Mouse (Mus musculus) left cerebral cortex, postnatal 25 days (tissue): ENCODE measurements around the gene Tdgf1. TPM values are rescaled to one million over a fixed set of nuclear protein-coding genes. Genes with fewer than 3 reads are reported as not detected.

ENCODE experiments used
- DNase-seq, 2 experiments: peaks; one replicate each; pipeline ENCODE4 v3.0.0; 2022; ENCODE audit warnings: low spot score in 2 of 2, mixed read lengths in 1 of 2
- intact Hi-C: fragments of 180-260 bp; cut with DNase I; formaldehyde crosslinking; loops from one replicate; pipeline ENCODE4 v1.15.1; 2025
- total RNA-seq, 2 experiments: library from RNA; stranded (reverse); gene quantifications; 2 replicates each; pipeline ENCODE4 v1.2.3; 2021

Gene Tdgf1
- total RNA-seq, 2 experiments from 2014 or later, result 0.43 TPM; not detected in 1

DNA sequence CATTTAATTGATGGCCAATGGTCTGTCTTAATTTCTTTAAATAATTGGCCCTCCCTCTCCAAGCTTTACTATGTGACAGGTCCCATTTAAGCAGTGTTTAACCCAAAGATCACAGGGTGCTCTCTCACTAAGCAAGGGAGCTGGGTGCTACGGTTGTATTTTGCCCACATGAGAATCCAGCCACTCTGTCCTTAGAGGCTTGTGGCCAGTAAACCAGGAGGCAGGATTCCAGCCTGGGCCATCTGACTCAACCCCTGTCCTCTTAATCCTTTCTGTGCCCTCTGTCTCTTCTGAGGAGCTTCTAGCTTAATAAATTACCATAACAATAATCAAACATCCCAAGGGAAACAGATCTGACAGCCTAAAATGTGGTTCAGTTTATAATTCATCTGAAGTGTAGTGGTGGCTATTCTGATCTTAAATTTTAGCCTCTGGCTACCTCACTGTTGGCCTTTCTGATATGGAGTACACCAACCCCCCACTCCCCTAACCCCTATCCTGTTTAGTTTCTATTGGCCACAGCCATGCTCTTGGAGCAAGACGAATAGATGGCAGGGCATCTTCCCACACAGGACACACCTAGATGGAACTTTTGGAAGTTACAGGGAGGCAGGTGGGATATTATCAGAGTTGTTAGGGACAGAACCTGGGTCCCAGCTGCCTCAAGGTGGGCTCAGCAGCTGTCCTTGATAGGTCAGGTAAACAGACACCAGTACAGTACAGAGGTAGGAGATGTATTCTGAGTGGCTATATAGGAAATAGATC, 8.9 kb upstream of the Tdgf1 start:
- no peak for DNase-seq
- intact Hi-C loops, result loop anchor here (5.0 kb wide), 1 partner anchor 38 kb away; the partner anchor contains the start of gene Fam240a

DNA sequence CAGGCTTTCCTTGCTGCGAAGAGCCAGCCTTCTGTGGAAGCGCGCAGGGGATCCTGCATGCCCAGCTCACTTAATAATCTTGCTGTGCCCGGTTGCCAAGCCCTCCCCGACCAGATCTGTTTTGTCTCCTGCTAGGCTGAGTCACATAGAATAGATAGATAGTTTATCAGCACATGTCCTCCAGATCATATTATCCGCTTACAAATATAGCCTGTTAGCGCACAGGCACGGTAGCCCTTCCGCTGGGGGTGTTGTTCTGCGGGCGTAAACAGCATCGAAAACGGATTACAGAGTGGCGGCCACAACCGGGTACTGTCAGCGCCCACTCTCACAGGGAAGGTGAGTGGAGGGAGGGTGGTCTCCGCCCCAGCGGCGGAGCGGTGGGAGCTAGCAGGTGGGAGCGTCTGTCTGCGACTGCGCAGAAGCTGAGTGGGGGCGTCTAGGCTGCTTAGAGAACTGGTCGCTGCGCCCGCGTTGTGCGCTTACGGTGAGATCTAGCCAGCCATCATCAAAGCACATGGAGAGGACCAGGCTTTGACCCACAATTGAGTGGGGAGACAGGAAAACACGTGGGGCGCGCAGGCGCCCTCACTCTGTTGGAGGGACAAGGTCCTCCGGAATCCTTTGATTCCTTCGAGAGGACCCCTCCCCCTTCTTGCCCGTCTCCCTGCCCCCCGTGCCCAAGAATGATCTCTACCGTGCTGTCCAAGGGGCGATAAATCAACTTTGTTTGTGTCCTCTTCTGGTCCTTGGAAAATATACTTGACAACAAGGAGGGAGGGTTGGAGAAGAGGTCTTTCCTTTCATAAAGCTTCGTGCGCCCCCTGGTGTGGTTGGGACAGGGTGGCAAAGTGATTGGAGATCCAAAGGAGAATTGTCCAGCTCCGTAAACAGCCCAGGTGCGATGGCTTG, 7.8 kb upstream of the Tdgf1 start:
- peak; percentile 64 to 74 for DNase-seq
- intact Hi-C loops, result loop anchor here (5.0 kb wide), 1 partner anchor 37 kb away; the partner anchor contains the start of gene Fam240a

GRCm38 (mm10) chr9:110952931-110953549, 7.1 kb upstream of the Tdgf1 start:
- intact Hi-C loops, result loop anchor here (5.0 kb wide), 1 partner anchor 36 kb away; the partner anchor contains the start of gene Fam240a
- no peak for DNase-seq

DNA sequence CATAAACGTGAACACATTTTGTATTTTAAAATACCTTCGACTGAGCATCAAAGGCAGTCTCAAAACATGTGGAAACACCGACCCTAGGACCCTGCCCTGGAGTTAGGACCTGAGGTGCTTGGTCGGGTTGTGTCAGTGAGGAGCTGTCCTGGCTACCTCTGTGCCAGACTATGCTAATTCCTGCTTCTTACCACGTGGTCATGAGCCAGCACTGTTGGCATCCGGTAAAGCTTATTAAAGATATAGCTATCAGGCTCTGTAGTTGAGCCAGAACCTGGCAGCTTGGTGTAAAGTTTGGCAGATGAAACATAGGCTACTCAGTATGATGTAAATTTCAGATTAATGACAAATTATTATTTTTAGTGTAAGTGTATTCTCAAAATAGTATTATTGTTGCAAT, 6.4 kb upstream of the Tdgf1 start:
- intact Hi-C loops, result loop anchor here (5.0 kb wide), 1 partner anchor 35 kb away; the partner anchor contains the start of gene Fam240a
- no peak for DNase-seq

GRCm38 (mm10) chr9:110951866-110952265, 5.9 kb upstream of the Tdgf1 start:
- DNase-seq, result no peak
- intact Hi-C loops, result loop anchor here (5.0 kb wide), 1 partner anchor 35 kb away; the partner anchor contains the start of gene Fam240a

DNA sequence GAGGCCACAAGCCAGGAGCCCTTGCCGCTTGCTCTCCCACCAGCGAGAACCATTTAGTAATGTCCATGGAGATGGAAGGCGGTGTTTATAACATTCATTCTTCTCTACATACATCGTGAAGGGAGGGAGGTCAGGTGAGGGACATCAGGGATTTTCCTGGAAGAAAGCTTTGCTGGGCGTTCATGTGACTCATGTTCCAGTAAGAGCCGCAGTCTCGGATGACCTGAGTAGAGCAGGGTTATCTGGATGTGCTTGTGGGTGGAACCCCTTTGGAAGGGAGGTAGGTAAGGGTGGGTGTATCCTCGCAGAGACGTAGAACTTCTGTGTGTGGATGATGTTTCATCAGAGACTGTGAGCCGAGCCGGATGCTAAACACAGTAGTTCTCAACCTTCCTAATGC, 5.4 kb upstream of the Tdgf1 start, which contains the start of gene Lrrc2:
Gene Lrrc2 (plus strand): TSS at position 149 of the 400 bp plus-strand sequence.
- DNase-seq, result no peak
- intact Hi-C loops, result loop anchor here (5.0 kb wide), 1 partner anchor 34 kb away; the partner anchor contains the start of gene Fam240a

GRCm38 (mm10) chr9:110950109-110950508, 4.2 kb upstream of the Tdgf1 start:
- DNase-seq, result no peak
- intact Hi-C loops, result loop anchor here (5.0 kb wide), 1 partner anchor 33 kb away; the partner anchor contains the start of gene Fam240a

DNA sequence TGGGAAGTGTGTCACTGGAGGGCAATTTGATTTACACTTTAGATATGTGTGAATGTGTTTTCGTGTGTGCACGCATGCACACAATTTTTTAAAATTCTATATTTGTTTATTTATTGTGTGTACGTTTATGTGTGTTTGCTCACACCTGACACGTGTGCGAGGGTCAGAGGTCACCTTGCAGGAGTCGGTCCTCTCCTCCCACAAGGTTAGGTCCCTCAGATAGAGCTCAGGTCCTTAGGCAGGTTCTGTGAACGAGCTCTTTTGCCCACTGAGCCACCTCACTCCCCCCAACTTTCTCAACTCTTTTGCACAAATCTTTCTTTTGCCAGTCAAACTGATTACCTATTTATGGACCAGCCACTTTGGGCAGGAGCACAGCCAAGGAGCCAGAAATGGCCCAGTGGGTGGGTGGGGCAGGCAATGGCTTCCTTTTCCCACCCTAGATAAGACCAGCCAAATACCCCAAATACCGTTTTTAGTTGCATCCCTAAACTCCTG, 2.9 kb upstream of the Tdgf1 start:
- intact Hi-C loops, result no loop called here
- DNase-seq, result no peak

GRCm38 (mm10) chr9:110947900-110948299, 1.9 kb upstream of the Tdgf1 start:
- intact Hi-C loops, result no loop called here
- no peak for DNase-seq

DNA sequence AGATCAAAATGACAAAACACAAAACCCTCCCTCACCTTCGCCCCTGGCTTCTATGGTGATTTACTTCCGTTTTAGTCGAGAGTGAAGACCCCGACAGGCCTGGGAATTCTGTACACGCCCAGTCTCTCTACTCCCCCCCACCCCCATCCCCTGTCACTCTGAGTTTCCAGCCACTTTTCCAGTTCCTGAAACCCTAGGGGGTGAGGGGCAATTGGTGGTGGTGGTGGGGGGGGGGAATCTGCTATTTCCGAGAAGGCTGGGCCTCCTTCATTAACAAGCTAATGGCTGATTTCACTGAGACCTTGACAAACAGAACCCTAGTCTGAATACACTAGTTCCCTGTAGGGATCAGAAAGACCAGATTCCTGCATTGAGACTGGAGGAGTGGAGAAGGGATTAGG, 1.3 kb upstream of the Tdgf1 start:
- intact Hi-C loops, result no loop called here
- DNase-seq, result no peak

DNA sequence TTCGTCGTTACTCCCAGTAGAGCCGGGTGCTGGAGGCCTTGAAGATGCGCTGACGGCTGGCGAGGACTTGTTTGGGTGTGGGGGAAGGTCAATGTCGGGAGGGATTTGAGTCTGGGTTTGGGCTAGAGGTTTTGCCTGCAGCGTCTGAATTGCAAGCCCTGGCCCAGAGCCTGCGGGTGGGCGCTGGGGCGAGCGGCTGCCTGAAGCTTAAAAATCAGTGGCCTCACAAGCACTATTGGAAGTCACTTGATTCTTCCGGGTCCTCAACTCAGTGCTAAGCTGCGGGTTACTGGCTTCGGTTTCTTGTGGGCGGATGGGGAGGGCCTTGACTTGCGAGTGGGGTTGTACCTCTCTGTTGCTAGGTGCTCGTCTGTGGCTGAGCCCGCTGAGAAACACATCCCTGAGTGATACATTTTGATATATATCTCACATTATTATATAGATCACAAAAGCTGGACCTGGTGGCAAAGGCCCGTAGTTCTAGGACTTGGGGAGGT, 638 bp upstream of the Tdgf1 start:
- intact Hi-C loops, result no loop called here
- DNase-seq, result no peak

DNA sequence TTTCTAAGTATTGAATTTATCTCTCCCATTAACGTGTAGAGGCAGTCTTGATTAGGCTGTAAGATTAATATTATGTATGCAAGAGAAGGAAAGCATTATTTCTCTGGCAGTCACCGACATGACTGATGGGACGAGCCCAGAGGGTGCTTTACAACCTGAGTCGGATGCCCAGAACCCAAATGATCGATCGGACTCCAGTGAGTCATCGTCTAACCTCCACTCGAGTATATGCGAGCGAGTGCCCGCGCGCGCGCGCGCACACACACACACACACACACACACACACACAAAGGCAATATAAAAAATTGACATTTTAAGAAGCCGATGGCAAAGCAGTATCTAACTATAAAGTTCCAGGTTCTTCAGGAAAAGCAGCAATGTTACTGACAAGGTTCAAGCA, 615 bp downstream of the Tdgf1 start:
- DNase-seq, result no peak
- intact Hi-C loops, result no loop called here

DNA sequence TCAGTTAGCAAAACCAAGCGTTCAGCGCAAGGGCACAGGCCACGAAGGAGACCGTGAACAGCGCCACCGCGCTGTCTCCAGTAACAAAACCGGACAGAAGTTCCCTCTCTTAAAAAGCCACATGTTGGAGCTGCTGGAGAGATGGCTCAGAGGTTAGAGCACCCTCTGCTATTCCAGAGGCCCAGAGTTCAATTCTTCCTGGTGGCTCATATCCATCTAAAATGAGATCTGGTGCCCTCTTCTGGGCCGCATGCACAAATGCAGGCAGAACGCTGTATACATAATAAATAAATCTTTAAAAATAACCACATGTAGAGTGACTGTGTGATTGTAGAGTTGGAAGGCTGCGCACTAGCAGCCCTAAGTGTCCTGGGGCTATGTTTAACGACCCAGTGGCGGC, 1.7 kb downstream of the Tdgf1 start:
- no peak for DNase-seq

GRCm38 (mm10) chr9:110937506-110938490, 8.2 kb downstream of the Tdgf1 start:
- intact Hi-C loops, result no loop called here
- no peak for DNase-seq

More for the DNA sequence above, 1.7 kb downstream of the Tdgf1 start:
- intact Hi-C loops, result no loop called here

- intact Hi-C loops, result no loop called here
- no peak for DNase-seq
Observed at GRCm38 (mm10) chr9:110935941-110936340, 10.0 kb downstream of the Tdgf1 start.

GRCm38 (mm10) chr9:110933850-110934437, 12.0 kb downstream of the Tdgf1 start:
- DNase-seq, result peak; percentile 32 to 56
- intact Hi-C loops, result no loop called here

DNA sequence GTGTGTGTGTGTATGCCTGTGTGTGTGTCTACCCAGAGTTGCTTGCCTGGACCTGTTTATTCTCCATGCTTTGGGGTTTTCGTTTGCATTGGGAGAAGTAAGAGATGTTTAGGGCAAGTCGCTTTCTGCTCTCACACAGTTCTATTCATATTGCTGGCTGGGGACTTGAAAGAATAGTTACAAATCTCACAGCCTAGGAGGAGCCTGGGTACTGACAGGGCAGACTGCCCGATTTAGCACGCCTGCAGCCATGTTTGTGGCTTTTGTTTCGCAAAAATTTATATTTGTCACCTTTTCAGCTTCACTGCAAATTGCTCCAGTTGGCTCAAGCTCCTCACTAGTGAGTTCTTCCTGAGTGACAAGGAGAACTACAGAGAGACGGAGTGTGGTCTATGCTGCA, 14.4 kb downstream of the Tdgf1 start:
- intact Hi-C loops, result no loop called here
- DNase-seq, result no peak

- intact Hi-C loops, result loop anchor here (5.0 kb wide), 1 partner anchor 150 kb away; no protein-coding TSS in a partner anchor
- peak; percentile 65 to 67 for DNase-seq
Observed at GRCm38 (mm10) chr9:110922759-110923158, 23.2 kb downstream of the Tdgf1 start.
